In the genomic region with DNA sequence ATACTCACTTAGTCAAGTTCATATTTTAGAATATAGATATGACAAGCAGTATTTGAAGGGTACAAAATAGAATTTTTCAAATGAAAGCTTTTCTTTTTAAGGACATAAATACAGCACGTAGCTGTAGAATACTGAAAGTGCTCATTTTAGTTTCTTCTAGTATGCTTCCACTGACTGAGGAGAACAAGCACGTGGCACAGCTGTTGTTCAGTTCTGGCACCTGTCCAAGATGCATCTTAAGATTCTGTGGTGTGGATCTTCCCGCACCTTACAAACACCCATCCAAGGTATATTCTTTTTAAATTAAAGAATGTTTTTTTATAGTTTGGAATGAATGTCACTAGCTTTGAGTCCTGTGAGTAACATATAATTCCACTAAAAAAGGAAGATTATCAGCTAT, we compare ENCODE assay signal across 8 mouse cellular contexts. TPM values are rescaled to one million over a fixed set of nuclear protein-coding genes. Genes with fewer than 3 reads are reported as not detected.
A peak's percentile ranks its signal among the peaks of the same experiment; 100 is the strongest.
DNase-seq lines count a peak whose midpoint lies in the region; ATAC-seq lines count a peak whose summit lies in the region.

No protein-coding gene starts in this region.

- 0 out of 2 replicates have a peak, but pooled peaks cover 2% of the 10 kb centered on the region for H3K4me1 ChIP-seq in intestine, embryonic 15.5 days (replicated peaks)
- H3K4me1 ChIP-seq in midbrain, embryonic 12.5 days: peaks cover 12% of the 10 kb centered on the region

- H3K4me2 ChIP-seq in intestine, embryonic 15.5 days (replicated peaks): peak overlapping the region; percentile 58
- peak overlapping the region; percentile 58 for H3K4me2 ChIP-seq in midbrain, embryonic 12.5 days (replicated peaks)

- no peak overlapping the region for H3K27ac ChIP-seq in intestine, embryonic 15.5 days
- no peak overlapping the region for H3K27ac ChIP-seq in midbrain, embryonic 12.5 days (replicated peaks)

- peak; percentile 29 to 49 for DNase-seq in cerebellum, postnatal 10 days
- DNase-seq in cerebellum, postnatal 36 days: no peak
- peak; percentile 16 for DNase-seq in urinary bladder, postnatal 14 days (ENCODE audit: low spot score)
- no peak for DNase-seq in urinary bladder, postnatal 10 days (ENCODE audit: low spot score)
- DNase-seq in layer of hippocampus, adult 8-10 months (ENCODE audit: low spot score in 2 of 2): no peak
- DNase-seq in embryo, embryonic 9.5 days (ENCODE audit: extremely low spot score): no peak

- no peak overlapping the region for H3K9ac ChIP-seq in intestine, embryonic 15.5 days
- H3K9ac ChIP-seq in midbrain, embryonic 12.5 days (replicated peaks): no peak overlapping the region

- H3K27me3 ChIP-seq in intestine, embryonic 15.5 days (replicated peaks): no peaks in the 10 kb centered on the region
- no peaks in the 10 kb centered on the region for H3K27me3 ChIP-seq in midbrain, embryonic 12.5 days

- peak overlapping the region; percentile 94; the same call in 1 of the 2 replicates for H3K4me3 ChIP-seq in intestine, embryonic 15.5 days (replicated peaks)
- H3K4me3 ChIP-seq in midbrain, embryonic 12.5 days: peak overlapping the region; percentile 79

- no peaks in the 10 kb centered on the region for H3K9me3 ChIP-seq in intestine, embryonic 15.5 days
- no peaks in the 10 kb centered on the region for H3K9me3 ChIP-seq in midbrain, embryonic 12.5 days

- 17% methylated on average over 3 of the region's 3 CpGs for WGBS in intestine, embryonic 15.5 days
- 63% methylated on average over 3 of the region's 3 CpGs for WGBS in midbrain, embryonic 12.5 days

- ATAC-seq in intestine, embryonic 15.5 days: no peak
- ATAC-seq in midbrain, embryonic 12.5 days (ENCODE audit: low FRiP score, low read depth): no peak

- no peaks in the 10 kb centered on the region for H3K36me3 ChIP-seq in intestine, embryonic 15.5 days
- H3K36me3 ChIP-seq in midbrain, embryonic 12.5 days: no peaks in the 10 kb centered on the region

RNA-seq across cellular contexts. Expression of a gene that starts 1.4 kb away (rescaled TPM):
- polyA plus RNA-seq in intestine, embryonic 15.5 days (2015; fragmentation: Nextera tagmentation; extraction: Ambion mirVana): 31.1 and 38.0 TPM in 2 replicates
- 45.0 and 47.3 TPM in 2 replicates for polyA plus RNA-seq in midbrain, embryonic 12.5 days (2016; fragmentation: Nextera tagmentation; extraction: Ambion mirVana)
- 10 to 100 TPM; 21.4 to 30.5 (median 26.0) TPM for total RNA-seq in layer of hippocampus, adult 8-10 months (2022)

RNA-seq across cellular contexts. Expression of a gene that starts 1.7 kb away (rescaled TPM):
- 20.1 and 24.2 TPM in 2 replicates for polyA plus RNA-seq in intestine, embryonic 15.5 days (2015; fragmentation: Nextera tagmentation; extraction: Ambion mirVana)
- 18.7 and 21.9 TPM in 2 replicates for polyA plus RNA-seq in midbrain, embryonic 12.5 days (2016; fragmentation: Nextera tagmentation; extraction: Ambion mirVana)
- 10 to 100 TPM; 18.1 to 22.4 (median 20.3) TPM for total RNA-seq in layer of hippocampus, adult 8-10 months (2022)

RNA-seq across cellular contexts. Expression of a gene that starts 33.7 kb away (rescaled TPM):
- polyA plus RNA-seq in intestine, embryonic 15.5 days (2015; fragmentation: Nextera tagmentation; extraction: Ambion mirVana): 24.6 and 28.4 TPM in 2 replicates
- 78.2 and 90.4 TPM in 2 replicates for polyA plus RNA-seq in midbrain, embryonic 12.5 days (2016; fragmentation: Nextera tagmentation; extraction: Ambion mirVana)
- 10 to 100 TPM; 28.6 to 31.1 (median 30.5) TPM for total RNA-seq in layer of hippocampus, adult 8-10 months (2022)

Comparison
In these comparisons a context has a peak if more than half of its experiments do, and no peak if none do; other contexts are left out.
1. DNase-seq: peak in cerebellum, postnatal 10 days (2 of 2) and urinary bladder, postnatal 14 days (single experiment); none in cerebellum, postnatal 36 days (0 of 2), urinary bladder, postnatal 10 days (single experiment), layer of hippocampus, adult 8-10 months (0 of 2) and embryo, embryonic 9.5 days (single experiment).